Mouse (Mus musculus) forebrain, embryonic 12.5 days (tissue): ENCODE results near the gene Rad54l. TPM values are rescaled to one million over a fixed set of nuclear protein-coding genes. Genes with fewer than 3 reads are reported as not detected.

Experiments
- ATAC-seq: fragments of 200-750 bp; cut with Nextera tagmentation; 2 replicates; pipeline ENCODE4 v1.8.0; 2017; ENCODE audit warnings: moderate TSS enrichment; ENCODE audit not compliant: low FRiP score
- H3K27ac ChIP-seq: fragments of 300-500 bp; sonication (generic); 2 replicates; pipeline ENCODE4 v1.5.1; 2016; ENCODE audit warnings: mild to moderate bottlenecking
- H3K27me3 ChIP-seq: fragments of 300-500 bp; sonication (generic); 2 replicates; pipeline ENCODE4 v1.6.1; 2016; ENCODE audit warnings: mild to moderate bottlenecking
- H3K36me3 ChIP-seq: fragments of 300-500 bp; sonication (generic); replicated peaks from 2 replicates; pipeline ENCODE4 v1.6.1; 2016; ENCODE audit warnings: mild to moderate bottlenecking
- H3K4me1 ChIP-seq: fragments of 300-500 bp; sonication (generic); 2 replicates; pipeline ENCODE4 v1.6.1; 2016
- H3K4me2 ChIP-seq: fragments of 300-500 bp; sonication (generic); 2 replicates; pipeline ENCODE4 v1.6.1; 2016; ENCODE audit warnings: mild to moderate bottlenecking, moderate library complexity
- H3K4me3 ChIP-seq: fragments of 300-500 bp; sonication (generic); replicated peaks from 2 replicates; pipeline ENCODE4 v1.5.1; 2016; ENCODE audit warnings: mild to moderate bottlenecking
- H3K9ac ChIP-seq: fragments of 300-500 bp; sonication (generic); 2 replicates; pipeline ENCODE4 v1.6.1; 2016; ENCODE audit warnings: mild to moderate bottlenecking
- H3K9me3 ChIP-seq: fragments of 300-500 bp; sonication (generic); 2 replicates; pipeline ENCODE4 v1.6.1; 2016
- WGBS: fragments of 180-500 bp; shearing (Covaris S2); methylation state at CpG from one replicate; pipeline ENCODE4 v1.1.7; 2016; 5-methylcytosine and 5-hydroxymethylcytosine counted together
- polyA plus RNA-seq: library from polyadenylated mRNA; unstranded; fragments of >200 nt; fragmentation: Nextera tagmentation; extraction: Ambion mirVana; gene quantifications from 2 replicates; pipeline ENCODE4 v1.2.1, GENCODE M21; 2016

Gene Rad54l
- polyA plus RNA-seq, 1 experiment from 2014 or later = 63.1 TPM

DNA sequence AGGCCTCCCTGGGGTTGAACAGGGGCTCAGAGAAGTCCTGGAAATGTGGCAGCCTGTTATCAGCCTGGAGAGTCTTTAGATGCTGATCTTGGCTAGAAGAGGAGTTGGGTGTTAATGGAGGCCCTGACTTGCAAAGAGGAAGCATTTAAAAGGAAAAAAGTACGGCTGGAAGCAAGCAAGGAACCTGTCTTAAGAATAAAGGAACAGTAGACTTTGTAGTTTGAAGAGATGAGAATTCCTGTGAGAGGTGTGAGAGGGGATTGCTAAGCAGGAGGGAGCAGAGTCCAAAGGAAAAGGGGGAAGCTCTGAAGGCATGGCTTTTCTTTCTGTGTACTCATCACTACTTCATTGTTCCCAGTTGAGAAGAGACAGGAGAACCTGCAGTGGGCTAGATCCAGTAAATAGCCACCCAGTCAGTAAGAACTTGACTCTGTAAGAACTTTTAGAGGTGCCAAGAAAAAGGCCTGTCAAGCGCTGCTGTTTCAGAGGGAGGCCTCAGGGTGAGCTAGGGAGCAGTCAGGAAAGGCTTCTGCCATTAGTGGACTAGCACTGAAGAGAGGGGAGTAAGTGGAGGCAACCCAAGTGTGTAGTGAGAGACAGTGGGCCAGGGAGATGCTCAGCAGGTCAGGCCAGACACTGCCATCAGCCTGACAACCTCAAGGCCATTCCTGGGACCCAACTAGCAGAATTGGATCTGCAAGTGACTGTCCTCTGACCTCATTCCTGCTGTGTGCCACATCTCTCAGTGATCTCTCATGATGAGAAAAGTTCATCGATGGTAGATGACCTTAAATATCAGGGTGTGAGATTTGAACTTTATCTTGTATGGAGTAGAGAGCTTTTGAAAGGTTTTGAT is 46.0 kb downstream of the Rad54l start:
- Histone ChIP-seq H3K27me3 (no peaks in the 10 kb centered on the region), H3K27ac (peak overlapping the region; percentile 99; the same call in 1 of the 2 replicates), H3K9me3 (no peaks in the 10 kb centered on the region), H3K4me1 (peaks cover 28% of the 10 kb centered on the region), H3K4me3 (peak overlapping the region; percentile 97), H3K36me3 (peaks cover 26% of the 10 kb centered on the region), H3K4me2 (peak overlapping the region; percentile 92), H3K9ac (peak overlapping the region; percentile 98)
- WGBS = 66% methylated on average over 3 of the region's 3 CpGs
- ATAC-seq = no peak

- Histone ChIP-seq H3K4me3 (peak overlapping the region; percentile 97), H3K4me1 (peaks cover 32% of the 10 kb centered on the region), H3K36me3 (peaks cover 22% of the 10 kb centered on the region), H3K9me3 (no peaks in the 10 kb centered on the region), H3K27me3 (no peaks in the 10 kb centered on the region), H3K4me2 (peak overlapping the region; percentile 92), H3K9ac (peak overlapping the region; percentile 98), H3K27ac (peak overlapping the region; percentile 99)
- WGBS = 2% methylated on average over 37 of the region's 37 CpGs
- ATAC-seq = peak; percentile 21
Measured at GRCm38 (mm10) chr4:116076369-116077231, 46.9 kb downstream of the Rad54l start.

DNA sequence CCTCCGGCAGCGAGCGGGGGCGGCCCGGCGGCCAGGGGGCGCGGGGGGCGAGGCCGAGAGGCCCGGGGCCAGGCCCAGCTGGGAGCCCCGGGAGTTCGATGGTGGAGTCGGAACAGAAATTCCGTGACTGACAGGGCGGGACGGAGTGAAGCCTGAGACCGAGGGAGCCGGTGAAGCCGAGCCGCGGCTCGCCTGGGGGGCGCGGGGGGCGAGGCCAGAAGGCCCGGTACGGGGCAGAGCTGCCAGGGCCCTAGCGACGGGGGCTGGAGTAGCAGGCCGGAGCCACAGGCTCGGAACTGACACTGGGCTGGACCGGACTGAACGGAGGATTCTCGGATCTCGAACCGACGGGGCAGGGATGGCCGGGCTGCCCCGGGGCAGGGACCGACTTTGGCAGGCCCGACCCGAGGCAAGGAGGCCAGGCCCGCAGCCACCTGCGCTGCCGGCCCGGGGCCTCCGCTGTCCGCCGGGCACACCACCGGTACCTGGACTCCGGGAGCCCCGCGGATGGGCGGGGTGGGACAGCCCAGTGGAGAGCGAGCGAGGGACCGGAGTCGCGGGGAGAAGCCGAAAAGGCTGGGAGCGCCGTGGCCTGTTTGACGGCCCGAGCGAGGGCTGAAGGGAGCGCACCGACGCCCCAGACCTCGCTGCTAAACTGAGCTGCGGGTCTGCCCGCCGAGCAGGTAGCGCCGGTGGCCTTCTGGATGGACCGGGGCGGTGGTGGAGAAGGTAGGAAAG is 47.7 kb downstream of the Rad54l start:
- peak overlapping the region; percentile 98 for H3K9ac ChIP-seq
- peak; percentile 77 for ATAC-seq
- H3K36me3 ChIP-seq = peaks cover 15% of the 10 kb centered on the region
- H3K27ac ChIP-seq = peak overlapping the region; percentile 99
- no peaks in the 10 kb centered on the region for H3K27me3 ChIP-seq
- peak overlapping the region; percentile 97 for H3K4me3 ChIP-seq
- peak overlapping the region; percentile 92 for H3K4me2 ChIP-seq
- under 1% methylated on average over 76 of the region's 77 CpGs for WGBS
- peaks cover 32% of the 10 kb centered on the region for H3K4me1 ChIP-seq
- H3K9me3 ChIP-seq = no peaks in the 10 kb centered on the region

- under 1% methylated on average over 55 of the region's 55 CpGs for WGBS
- peak within 1 kb of the TSS; percentile 92 for H3K4me2 ChIP-seq
Measured at GRCm38 (mm10) chr4:116074861-116075620, 48.4 kb downstream of the Rad54l start, which contains the start of the genes Uqcrh and Lrrc41. Gene Uqcrh, minus strand, starts transcription at chr4:116075071. Gene Lrrc41, plus strand, starts transcription at chr4:116075269.

GRCm38 (mm10) chr4:116074145-116074675 is 49.3 kb downstream of the Rad54l start:
- Histone ChIP-seq H3K36me3 (peaks cover 12% of the 10 kb centered on the region), H3K4me2 (peak overlapping the region; percentile 92), H3K27me3 (no peaks in the 10 kb centered on the region), H3K4me1 (peaks cover 32% of the 10 kb centered on the region), H3K27ac (peak overlapping the region; percentile 99; the same call in 1 of the 2 replicates), H3K4me3 (peak overlapping the region; percentile 97), H3K9me3 (no peaks in the 10 kb centered on the region), H3K9ac (peak overlapping the region; percentile 98)
- ATAC-seq = no peak
- 3% methylated on average over 8 of the region's 8 CpGs for WGBS

More at GRCm38 (mm10) chr4:116074861-116075620, 48.4 kb downstream of the Rad54l start, which contains the start of the genes Uqcrh and Lrrc41:
- Histone ChIP-seq H3K36me3 (peaks cover 14% of the 10 kb centered on the region), H3K9me3 (no peaks in the 10 kb centered on the region), H3K27me3 (no peaks in the 10 kb centered on the region), H3K4me3 (peak within 1 kb of the TSS; percentile 97), H3K27ac (peak within 1 kb of the TSS; percentile 99), H3K9ac (peak within 1 kb of the TSS; percentile 98), H3K4me1 (peaks cover 32% of the 10 kb centered on the region)
- peak; percentile 93 for ATAC-seq

- WGBS = 55% methylated on average over 4 of the region's 4 CpGs
- no peak overlapping the region for H3K9ac ChIP-seq
Measured at GRCm38 (mm10) chr4:116073146-116073545, 50.3 kb downstream of the Rad54l start.

DNA sequence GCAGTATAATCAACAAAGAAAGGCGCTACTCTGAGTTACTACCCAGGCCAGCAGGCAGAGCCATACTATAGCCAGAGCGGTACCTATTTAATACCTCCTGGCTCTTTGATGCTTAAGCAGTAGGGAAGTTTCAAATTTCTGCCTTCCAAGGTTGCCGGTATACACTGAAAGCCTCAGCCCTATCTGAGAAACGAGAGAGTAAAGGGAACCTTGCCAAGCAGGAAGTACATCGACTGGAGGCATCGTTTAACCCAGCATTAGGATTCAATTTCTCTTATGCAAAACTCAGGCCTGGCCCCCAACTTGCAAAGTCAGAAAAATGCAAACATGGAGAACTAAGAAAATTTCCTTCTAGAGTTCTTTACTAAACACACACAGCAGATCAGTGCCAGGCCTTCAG is 53.4 kb downstream of the Rad54l start:
- H3K36me3 ChIP-seq = peaks cover 40% of the 10 kb centered on the region
- 94% methylated on average over 6 of the region's 6 CpGs for WGBS

More at GRCm38 (mm10) chr4:116073146-116073545, 50.3 kb downstream of the Rad54l start:
- no peak for ATAC-seq
- no peak overlapping the region for H3K4me3 ChIP-seq
- H3K4me2 ChIP-seq = peak overlapping the region; percentile 92
- peaks cover 32% of the 10 kb centered on the region for H3K4me1 ChIP-seq
- peaks cover 22% of the 10 kb centered on the region for H3K36me3 ChIP-seq
- H3K27ac ChIP-seq = no peak overlapping the region
- no peaks in the 10 kb centered on the region for H3K27me3 ChIP-seq
- no peaks in the 10 kb centered on the region for H3K9me3 ChIP-seq

DNA sequence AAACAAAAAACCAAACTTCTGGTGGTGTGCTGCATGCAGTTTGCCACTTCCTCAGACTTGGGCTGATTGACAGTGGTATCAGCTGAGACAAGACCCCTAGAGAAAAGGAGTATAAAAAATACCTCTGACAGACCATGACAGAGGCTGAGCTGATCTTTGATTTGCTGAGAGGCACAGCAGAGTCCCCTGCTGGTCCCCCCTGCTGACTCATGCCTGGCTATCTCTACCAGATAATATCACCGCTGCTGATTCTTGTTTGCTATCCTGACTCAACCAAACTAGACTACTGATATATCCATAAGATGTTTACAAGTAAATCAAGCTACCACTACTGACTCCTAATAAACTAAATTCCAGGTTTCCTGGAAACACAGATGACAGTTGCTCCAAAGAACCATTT is 59.6 kb downstream of the Rad54l start:
- Histone ChIP-seq H3K36me3 (peaks cover 25% of the 10 kb centered on the region), H3K4me3 (no peak overlapping the region), H3K27me3 (no peaks in the 10 kb centered on the region), H3K4me2 (no peak overlapping the region), H3K4me1 (no peaks in the 10 kb centered on the region), H3K9me3 (no peaks in the 10 kb centered on the region), H3K9ac (no peak overlapping the region), H3K27ac (no peak overlapping the region)
- ATAC-seq = no peak
- WGBS = 68% methylated on average over 1 of the region's 1 CpGs

More for the DNA sequence above, 53.4 kb downstream of the Rad54l start:
- Histone ChIP-seq H3K4me1 (peaks cover 17% of the 10 kb centered on the region), H3K4me3 (no peak overlapping the region), H3K27ac (no peak overlapping the region), H3K9me3 (no peaks in the 10 kb centered on the region), H3K9ac (no peak overlapping the region), H3K27me3 (no peaks in the 10 kb centered on the region), H3K4me2 (no peak overlapping the region)
- ATAC-seq = no peak

DNA sequence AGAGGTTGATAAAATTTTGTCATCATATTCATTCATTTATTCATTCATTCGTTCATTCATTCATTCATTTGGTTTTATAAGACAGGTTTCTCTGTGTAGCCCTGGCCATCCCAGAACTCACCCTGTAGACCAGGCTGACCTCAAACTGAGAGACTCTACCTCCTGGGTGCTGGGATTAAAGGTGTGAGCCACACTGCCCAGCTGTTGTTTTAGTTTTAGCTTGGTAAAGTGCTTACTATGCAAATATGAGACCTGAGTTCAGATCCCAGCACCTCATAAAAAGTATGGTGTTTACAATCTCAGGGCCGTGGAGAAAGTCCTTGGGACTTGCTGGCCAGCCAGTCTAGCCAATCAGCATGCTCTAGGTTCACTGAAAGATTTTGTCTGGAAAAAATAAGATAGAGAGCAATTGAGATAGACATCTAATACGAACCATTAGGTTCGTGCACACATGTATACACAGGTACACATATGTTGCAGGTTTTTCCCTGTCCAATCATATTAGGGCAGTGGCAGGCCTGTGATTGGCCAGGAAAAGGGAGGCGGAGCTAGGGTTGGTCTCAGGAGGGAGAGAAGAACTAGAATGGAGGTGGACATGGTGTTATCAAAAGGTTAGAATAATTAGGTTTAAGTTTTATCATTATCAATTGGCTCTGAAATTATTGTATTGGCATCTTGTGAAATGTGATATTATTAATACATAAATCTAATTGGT is 64.3 kb downstream of the Rad54l start:
- no peaks in the 10 kb centered on the region for H3K27me3 ChIP-seq
- H3K4me3 ChIP-seq = no peak overlapping the region
- no peak overlapping the region for H3K9ac ChIP-seq
- H3K4me1 ChIP-seq = peaks cover 3% of the 10 kb centered on the region
- no peaks in the 10 kb centered on the region for H3K9me3 ChIP-seq
- ATAC-seq = no peak
- H3K4me2 ChIP-seq = no peak overlapping the region
- WGBS = 78% methylated on average over 5 of the region's 5 CpGs
- H3K36me3 ChIP-seq = no peaks in the 10 kb centered on the region
- no peak overlapping the region for H3K27ac ChIP-seq

- no peaks in the 10 kb centered on the region for H3K36me3 ChIP-seq
- no peak for ATAC-seq
- H3K4me3 ChIP-seq = no peak overlapping the region
- no peaks in the 10 kb centered on the region for H3K27me3 ChIP-seq
- 0% methylated on average over 1 of the region's 1 CpGs for WGBS
- H3K4me1 ChIP-seq = peaks cover 12% of the 10 kb centered on the region
- H3K4me2 ChIP-seq = no peak overlapping the region
- no peak overlapping the region for H3K27ac ChIP-seq
- H3K9me3 ChIP-seq = no peaks in the 10 kb centered on the region
- no peak overlapping the region for H3K9ac ChIP-seq
Measured at GRCm38 (mm10) chr4:116057559-116057958, 65.9 kb downstream of the Rad54l start.
